Mouse (Mus musculus) CD4-positive, CD25-positive, alpha-beta regulatory T cell, adult 2 months (primary cell): Measurements from ENCODE around the gene Med1.

Experiments
- DNase-seq: peaks from one replicate; pipeline ENCODE4 v3.0.0-alpha.2; 2012; ENCODE audit warnings: low read depth, low spot score

The Med1 gene

GRCm38 (mm10) chr11:98149304-98149750, 43.8 kb downstream of the Med1 start:
- peak; percentile 93 for DNase-seq

- DNase-seq = no peak
Observed at GRCm38 (mm10) chr11:98148551-98149301, 44.4 kb downstream of the Med1 start.

- no peak for DNase-seq
Observed at GRCm38 (mm10) chr11:98145856-98146255, 47.2 kb downstream of the Med1 start.

GRCm38 (mm10) chr11:98142545-98142944, 50.5 kb downstream of the Med1 start:
- DNase-seq = peak; percentile 39

- DNase-seq = no peak
Observed at GRCm38 (mm10) chr11:98138894-98139293, 54.2 kb downstream of the Med1 start.

GRCm38 (mm10) chr11:98137836-98138235, 55.3 kb downstream of the Med1 start:
- no peak for DNase-seq

GRCm38 (mm10) chr11:98134951-98135350, 58.1 kb downstream of the Med1 start:
- DNase-seq = no peak

GRCm38 (mm10) chr11:98123424-98123823, 69.7 kb downstream of the Med1 start:
- DNase-seq = no peak

- DNase-seq = no peak
Observed at GRCm38 (mm10) chr11:98114363-98114762, 78.7 kb downstream of the Med1 start.

GRCm38 (mm10) chr11:98113504-98113903, 79.6 kb downstream of the Med1 start:
- no peak for DNase-seq

- DNase-seq = no peak
Observed at GRCm38 (mm10) chr11:98109706-98110105, 83.4 kb downstream of the Med1 start.
